Mouse (Mus musculus): ENCODE data around the gene Tbx18.

The Tbx18 gene

DNA sequence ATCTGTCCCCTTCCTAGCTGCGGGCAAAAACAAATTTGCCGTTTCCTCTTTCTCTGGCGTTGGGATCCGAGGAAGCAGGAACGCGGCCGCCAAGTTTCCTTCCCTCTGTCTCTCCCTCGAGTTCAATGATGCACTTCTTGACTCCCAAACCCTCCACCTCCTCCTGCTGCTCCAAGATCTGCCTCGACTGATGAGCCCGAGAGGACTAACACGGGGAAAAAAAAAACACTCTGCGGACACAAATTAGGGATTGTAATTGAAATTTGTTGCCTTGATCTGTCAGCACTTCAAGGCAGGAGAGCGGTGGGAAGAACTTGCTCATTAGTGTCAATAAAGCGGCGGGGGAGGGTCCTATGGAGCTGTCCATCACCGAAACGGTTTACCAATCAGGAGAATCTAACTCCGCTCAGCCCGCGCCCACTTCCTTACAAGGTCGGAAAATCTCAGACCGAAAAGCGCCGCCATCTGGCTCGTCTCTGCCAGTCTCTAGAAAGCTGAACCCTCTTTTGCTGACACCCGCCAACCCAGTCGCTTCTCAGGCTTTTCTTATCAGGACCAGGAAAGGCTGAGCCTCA is at the start of gene Tbx18:
TSS of gene Tbx18 (minus strand) at position 300 of the 575 bp plus-strand sequence.
- peak; percentile 63 to 64 for DNase-seq (ENCODE audit: low spot score in 2 of 2)

DNA sequence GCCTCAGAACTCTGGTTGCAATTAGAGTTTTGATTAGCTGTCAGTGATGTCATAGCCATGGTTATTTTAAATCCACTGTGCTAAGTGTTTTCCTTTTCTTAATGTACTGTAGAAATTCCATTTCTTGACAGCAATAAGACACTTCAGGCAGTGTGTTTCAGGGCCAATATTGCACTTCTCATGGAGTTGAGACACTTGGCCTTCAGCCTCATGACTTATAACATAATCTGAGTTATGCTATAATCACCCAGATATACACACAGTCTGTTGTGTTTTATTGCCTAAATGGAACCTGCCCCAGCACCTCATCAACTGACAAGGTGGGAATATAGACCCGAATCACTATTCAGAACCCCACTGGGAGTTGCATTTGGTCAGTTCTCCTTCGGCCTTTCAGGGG is 42.9 kb upstream of the Tbx18 start:
- no peak for DNase-seq (ENCODE audit: low spot score in 2 of 2)

DNA sequence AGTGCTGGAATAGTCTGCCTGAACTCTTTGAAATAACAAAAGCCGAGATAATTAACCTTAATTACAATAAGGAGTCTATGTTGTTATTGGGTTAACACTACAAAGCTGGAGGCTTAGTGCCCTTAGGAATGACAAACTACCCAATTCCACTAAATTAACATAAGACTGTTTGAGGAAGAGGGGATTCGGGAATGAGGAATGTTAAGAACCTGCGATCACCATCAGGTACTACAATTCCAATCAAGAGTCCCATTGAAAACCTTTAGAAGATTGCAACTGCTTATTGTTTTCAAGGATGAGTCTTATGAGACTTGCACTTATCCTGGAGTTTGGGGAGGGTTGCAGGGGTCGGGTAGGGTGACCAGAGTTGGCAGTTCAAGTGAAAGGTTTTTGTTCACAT is 24.6 kb upstream of the Tbx18 start:
- no peak for DNase-seq (ENCODE audit: low spot score in 2 of 2)

DNA sequence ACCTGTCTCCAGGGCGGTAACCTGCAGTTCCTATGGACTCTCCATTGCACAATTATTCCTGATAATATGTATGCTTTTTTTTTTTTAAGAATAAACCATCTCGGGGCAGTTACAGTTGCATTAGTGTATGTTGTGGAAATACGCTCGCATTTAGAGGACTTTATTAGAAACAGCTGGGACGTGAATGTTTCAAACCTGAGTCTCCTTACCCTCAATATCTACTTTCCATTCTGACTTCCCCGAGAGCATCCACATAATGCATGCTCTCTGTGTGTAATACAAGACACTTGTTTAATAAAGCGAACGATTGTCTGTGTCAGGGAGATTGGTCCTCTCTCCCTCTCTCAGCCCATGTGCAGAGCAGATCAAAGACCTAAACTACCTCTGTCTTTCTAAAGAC is 10.5 kb upstream of the Tbx18 start:
- no peak for DNase-seq (ENCODE audit: low spot score in 2 of 2)

DNA sequence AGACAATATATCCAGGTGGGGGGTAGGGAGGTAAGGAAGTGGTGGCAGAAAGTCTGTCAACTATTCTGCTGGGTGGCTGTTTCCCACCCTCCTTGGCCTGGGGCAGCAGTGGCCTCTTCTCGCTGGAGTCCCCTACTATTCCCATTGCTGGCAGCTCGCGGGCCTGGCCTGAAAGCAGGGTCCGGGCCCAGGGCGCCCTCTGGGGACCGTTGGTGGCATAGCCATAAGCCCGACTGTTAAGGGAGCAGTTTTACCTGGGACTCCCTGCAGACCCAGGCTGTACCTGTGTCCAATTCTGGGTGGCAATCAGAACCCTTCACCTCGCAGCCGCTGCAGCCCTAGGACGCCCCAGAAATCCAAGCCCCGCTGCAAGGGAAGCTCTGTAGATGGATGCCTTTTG is 9.6 kb upstream of the Tbx18 start:
- DNase-seq (ENCODE audit: low spot score in 2 of 2) = peak; percentile 37 to 58

DNA sequence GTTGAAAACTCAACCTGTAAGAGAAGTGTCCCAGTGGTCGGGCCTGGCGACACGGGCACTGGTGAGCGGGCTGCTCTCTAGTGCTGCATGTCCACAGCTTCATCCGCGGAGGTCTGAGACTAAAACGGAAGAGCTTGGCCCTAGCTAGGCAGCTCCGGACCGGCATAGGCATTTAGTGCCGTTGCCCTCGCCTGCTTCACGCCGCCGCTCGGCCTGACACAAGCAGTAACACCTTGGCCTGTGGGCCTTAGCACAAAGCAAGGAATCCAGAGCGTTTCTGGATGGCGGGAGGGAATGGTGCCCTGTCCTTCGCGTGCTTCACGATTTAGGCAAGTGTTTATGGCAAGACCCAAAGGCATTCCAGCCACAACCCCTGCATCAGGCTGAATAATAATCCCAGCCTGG is 9.2 kb upstream of the Tbx18 start:
- no peak for DNase-seq (ENCODE audit: low spot score in 2 of 2)

DNA sequence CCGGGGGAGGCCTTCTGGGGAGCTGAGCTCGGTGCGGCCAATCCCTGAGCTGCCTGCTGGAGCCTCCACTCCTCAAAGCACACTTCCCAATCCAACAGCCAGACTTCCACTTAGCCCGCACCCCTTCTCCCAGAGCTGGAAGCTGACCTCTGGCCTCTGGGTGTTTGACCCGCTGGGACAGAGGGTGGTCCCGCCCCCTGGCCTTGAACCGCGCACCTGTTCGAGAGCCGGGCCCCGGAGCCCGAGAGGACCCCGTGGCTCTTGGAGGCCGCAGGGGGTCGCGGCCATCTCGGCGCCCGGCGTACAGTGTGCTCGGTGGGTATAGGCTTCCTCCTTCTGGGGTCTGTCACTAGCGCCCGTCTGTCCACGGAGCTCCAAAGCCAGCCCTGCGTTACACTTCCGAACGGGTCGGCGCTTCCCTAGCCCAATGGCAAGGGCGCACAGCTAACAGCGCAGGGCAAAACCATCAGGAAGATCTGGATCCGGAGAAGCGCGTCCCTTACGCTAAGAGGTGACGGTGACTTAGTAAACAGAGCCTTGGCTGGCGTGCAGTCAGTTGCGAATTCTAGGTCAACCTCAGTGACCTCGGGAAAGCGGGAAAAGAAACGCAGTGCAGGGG is 8.6 kb upstream of the Tbx18 start:
- DNase-seq (ENCODE audit: low spot score in 2 of 2) = peak in 1 of 2 experiments; percentile 20

DNA sequence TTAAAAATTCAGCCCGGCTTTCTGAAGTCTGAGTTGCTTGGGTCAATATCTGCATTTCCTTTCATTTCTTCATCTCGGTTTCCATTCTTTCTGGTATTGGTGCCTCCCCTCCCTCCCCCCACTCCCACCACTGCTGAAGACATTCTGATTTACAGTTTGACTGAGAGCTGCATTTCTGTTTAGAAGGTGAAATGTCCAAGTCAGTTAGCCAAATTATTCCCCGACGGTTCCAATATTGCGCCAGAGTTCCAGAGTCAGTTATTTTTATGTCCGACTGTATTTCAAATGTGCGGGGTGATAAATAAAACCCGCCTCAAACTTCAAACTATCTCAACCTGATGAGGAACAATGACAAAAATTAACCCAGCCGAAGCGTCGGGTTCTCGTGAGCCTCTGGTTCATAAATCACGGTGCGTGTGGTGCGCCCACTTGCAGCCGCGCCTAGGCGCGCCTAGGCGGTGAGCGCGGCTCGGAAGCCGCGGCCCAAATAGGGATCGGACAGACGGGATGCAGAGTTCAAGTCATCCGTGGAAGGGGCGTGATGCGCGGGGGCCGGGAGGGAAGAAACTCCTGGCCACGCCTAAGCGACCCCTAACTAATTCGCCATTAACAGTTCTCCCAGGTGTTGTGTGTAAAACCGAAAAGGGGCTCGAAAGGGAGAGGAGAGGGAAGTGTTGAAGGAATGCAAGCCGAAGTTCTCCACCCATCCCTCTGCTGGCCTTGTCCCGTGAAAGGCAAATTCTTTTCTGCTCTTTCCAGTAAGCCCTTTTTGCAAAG is 7.9 kb upstream of the Tbx18 start:
- DNase-seq (ENCODE audit: low spot score in 2 of 2) = no peak

DNA sequence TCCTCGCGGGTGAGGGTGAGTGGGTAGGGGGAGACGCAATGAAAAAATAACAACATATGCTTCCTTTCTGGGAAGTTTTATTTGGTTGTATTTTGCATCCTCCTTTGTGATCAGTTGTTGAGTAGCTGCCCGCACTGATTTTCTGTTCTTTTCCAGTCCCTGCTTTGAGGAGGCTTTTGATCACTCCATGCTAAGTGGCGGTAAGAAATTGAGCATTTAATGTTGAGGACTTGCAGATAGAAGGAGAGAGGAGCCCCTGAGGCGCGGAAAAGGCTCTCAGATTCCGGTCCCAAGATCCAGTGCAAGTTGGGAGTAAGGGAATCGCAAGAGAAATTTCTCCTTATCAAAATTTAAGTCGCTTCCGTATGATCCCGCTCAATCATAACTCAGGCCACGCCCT is 7.1 kb upstream of the Tbx18 start:
- DNase-seq (ENCODE audit: low spot score in 2 of 2) = no peak

DNA sequence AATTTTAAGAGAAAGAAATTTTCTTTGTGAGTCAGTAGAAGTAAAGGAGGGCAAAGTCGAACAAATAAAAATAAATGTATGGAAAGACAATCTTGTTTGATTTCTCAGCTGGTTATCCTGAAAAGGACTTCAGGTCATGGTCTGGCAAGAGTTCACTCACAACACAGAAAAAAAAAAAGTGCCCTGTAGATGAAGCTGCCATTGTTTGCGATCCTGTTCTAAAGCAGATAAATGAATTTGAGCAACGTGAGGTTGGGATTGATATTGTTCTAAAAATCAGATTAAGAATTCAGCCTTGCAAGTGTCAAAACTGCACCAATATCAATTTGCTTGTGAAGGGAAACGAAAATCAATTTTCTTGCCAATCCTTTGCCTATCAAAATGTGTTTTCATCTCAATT is 6.2 kb upstream of the Tbx18 start:
- no peak for DNase-seq (ENCODE audit: low spot score in 2 of 2)

DNA sequence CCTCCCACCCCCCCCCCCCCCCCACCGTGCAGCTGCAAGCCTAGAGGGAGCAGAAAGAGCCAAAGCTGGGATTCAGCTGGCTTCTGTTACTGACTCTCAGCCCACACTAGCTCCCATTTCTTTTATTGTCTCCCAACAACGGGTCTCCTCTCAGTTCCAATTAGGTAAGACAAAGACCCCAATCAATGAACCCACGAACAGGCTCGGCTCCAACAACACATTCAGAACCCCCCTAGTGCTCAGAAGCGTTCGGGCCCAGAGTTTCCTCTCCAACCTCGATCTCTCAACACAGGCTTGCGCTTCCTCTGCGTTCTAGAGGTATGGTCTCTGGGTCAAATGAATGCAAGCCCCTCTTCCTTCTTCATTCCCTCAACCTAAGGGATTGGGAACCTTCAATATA is 4.0 kb upstream of the Tbx18 start:
- no peak for DNase-seq (ENCODE audit: low spot score in 2 of 2)

DNA sequence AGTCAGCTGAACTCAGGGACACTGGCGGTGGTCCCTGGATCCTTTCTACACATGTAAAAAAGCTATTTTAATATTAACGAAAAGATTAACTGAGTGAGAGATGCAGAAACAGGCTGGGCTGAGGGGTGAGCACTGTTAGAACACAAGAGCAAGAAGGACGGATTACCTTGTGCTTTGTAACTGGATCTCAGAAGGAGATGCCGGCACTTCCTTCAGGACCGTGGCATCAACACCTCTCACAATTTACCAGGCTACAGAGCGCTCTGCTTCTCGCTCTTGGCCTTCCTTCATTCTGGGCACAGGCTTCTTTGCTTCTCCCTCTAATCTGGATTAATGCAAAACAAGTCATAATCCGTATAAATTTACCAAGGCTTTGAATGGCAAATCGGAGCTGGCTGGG is 3.6 kb upstream of the Tbx18 start:
- no peak for DNase-seq (ENCODE audit: low spot score in 2 of 2)

DNA sequence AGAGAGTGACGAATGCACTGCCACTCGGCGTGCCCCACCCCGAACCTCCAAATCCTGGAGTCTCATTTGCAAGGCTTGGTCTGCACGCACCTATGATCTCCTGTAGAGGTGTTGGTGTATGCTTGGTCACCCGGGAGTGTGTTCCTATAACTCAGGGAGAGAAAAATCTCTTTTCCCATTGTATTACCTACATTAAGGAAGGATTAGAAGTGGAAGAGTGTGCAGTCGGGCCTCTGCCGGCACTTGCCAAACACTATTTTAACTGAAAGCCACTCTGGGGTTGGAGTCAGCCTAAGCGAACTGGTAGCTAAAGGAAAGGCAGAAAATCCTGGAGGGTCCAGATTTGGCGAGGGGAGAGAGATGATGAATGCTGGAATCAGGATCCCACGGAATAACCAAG is 2.7 kb upstream of the Tbx18 start:
- no peak for DNase-seq (ENCODE audit: low spot score in 2 of 2)

DNA sequence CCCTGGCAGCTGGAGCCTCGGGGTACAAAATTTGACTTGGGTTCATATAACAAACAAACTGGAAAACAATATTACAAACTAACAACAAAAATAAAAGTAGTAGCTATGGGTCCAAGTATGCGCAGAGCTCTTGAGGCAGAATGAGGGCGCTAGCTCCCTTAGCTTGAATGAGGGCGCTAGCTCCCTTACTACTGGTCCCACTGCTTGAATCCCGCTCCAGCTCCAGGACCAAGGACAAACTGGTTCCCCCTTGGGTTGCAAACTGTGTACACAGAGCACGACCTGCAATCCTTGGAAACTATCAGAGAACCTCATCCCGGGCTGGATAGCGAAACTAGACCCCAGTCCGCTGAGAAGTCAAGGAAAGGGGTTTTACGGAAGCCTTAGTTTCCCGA is 2.2 kb upstream of the Tbx18 start:
- no peak for DNase-seq (ENCODE audit: low spot score in 2 of 2)

DNA sequence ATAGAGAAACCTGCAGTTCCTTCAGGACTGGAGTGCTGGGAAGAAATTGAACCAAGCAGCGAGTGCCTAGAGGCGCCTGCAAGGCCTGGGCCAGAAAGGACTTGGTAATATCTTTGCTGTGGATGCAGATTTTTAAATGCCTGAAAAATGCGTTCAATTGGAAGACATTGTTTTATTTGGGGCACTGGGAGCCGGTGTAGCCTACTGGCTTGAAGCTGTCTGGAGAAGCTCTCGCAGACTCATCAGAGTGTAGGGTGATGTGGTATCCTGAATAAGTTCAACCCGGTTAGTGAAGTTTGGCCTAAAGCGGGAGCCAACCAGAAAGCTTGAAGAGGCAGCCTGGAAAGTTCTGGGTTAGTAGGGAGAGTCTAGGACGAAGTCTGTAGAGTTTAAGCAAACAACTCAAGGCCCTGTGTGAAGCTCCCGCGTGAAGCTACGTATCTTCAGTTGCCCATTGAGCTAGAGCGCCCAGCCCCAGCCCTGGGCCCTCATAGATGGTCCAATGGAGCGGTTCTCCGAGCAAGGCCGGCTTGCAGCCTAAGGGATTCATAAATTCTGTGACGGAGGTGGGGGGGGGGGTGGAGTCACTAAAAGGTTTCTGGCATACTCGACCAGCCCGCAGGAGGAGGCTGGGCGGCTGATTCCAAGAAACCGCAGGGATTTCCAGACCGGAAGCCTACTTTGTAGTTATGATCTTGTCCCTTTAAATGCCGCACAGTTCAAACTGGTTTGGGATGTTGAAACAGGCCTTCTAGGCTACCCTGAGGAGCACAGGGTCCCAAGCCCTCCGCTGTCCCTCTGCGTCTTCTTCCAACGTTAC is 1.6 kb upstream of the Tbx18 start:
- DNase-seq (ENCODE audit: low spot score in 2 of 2) = no peak

DNA sequence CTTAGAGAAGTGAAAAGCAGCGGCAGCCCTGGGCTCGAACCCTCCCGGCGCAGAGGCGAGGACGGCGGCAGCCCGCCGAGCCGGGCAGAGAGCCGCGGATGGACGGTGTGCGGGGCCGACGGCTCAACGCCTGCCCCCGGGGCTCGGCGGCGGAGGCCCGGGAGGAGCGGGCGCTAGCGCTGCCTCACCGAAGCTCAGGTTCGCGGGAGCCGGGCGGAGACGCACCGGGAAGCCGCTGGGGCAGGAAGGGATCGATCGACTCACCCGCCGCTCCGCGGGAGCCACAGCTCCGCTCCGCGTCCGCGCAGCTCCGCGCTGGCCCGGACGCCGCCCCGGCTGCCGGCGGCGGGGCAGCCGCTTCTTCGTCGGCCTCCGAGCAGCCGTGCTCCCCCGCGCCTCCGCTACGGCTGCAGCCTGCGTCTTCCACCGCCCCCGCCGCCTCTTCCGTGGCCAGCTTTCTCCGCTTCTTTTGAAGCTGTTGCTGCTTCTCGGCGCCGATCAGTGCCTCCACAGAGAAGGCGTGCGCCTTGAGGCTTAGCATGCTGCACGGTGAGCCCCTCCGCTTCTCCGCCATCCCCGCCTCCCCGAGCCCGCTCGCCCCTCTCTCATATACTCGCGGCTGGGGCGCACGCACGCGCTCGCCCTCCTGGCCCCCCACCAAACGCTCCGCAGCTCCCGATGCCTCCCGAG is 644 bp downstream of the Tbx18 start:
- peak; percentile 36 to 38 for DNase-seq (ENCODE audit: low spot score in 2 of 2)

DNA sequence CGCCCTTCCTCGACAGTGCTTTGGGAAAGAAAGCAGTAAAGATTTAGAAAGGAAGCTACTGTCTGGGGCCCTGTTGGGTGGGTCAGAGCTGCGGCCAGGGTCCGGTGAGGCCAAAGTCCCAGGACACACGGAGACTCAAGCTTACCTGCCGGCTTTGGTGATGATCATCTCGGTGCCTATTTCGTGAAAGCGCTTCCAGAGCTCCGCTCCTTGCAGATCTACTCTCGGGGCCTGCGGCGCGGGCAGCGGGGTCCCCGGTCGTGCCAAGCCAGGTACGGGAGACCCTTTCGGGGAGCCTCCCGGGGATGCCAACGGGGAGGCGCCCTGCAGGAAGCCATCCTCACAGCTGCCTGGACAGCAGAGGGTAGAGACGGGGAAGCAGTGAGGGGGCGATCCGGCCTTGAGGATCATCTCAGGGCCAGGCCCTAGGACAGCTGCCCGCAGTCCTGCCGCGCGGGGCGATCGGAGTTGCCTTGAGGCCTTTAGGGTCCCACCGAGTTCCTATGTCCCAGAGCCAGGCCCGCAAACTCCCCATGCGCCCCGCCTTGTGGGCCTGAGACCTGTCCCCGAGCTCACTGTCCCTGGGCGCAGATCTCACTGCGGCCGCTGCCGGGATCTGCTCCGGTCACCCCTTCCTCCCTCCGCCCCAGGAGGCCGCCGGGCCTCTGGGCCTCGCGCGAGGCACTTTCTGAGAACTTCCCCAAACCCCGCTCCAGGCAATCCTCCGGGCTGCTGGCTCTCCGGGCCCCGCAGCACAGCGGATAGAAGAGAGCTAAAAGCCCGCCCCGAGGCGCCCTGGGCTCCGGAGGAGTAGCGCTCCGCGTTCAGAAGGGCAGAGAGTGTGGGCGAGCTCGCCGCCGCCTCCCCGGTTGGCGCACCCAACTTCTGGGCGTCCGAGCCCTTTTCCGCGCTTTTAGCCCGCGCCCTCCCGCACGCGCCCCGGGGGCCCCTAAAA is 1.5 kb downstream of the Tbx18 start:
- peak in 1 of 2 experiments; percentile 20 for DNase-seq (ENCODE audit: low spot score in 2 of 2)

DNA sequence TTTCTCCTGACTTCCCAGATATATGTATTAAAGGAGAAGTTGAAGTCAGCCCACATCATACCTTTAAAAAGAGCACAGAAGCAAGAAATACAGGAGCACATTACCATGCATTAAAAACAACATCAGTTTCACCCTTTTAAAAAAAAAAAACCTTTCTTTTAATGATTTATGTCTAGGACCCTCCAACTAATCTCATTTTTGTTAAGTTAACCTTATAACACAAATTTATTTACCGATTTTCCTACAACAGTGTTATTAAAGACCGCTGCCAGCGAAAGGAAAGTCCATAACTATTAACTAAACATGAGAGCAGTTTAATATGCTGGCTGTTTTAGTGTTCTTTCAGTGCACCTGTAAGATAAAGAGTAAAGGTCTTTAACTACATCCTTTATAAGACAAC is 3.0 kb downstream of the Tbx18 start:
- no peak for DNase-seq (ENCODE audit: low spot score in 2 of 2)

DNA sequence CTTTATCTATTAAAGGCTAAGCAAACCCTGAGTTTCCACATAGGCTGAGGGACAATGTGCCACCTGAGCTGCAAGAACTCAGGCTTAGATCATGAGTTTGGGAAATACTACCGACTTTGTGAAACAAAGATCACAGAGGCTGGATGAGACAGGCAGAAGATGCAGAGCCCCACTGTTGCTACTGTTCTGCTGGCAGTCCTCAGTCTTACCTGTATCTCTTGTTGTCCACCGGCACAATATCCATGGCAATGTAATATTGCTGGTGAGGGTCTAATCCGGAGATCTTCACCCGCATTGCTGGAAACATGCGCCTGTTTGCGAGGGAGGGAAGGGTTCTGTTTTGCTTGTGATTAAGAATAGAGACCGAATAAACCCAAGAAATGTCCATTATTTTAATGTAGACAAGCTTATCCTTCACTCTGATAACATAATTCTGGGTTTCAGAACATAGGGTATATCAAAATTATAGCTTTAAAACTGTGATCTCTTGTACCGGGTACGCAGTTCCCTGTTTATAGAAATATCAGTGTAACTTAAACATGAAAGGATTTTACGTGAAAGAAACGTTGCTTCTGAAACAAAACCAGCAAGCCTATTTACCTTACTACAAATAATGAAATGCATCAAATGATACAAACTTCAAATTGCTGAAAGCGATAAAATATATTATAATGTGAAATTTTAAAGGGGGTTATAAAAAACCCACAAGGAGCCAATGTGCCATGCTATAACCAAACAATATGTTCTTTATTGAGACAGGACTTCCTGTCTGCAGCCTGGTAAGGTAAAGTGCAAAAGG is 3.7 kb downstream of the Tbx18 start:
- DNase-seq (ENCODE audit: low spot score in 2 of 2) = no peak

DNA sequence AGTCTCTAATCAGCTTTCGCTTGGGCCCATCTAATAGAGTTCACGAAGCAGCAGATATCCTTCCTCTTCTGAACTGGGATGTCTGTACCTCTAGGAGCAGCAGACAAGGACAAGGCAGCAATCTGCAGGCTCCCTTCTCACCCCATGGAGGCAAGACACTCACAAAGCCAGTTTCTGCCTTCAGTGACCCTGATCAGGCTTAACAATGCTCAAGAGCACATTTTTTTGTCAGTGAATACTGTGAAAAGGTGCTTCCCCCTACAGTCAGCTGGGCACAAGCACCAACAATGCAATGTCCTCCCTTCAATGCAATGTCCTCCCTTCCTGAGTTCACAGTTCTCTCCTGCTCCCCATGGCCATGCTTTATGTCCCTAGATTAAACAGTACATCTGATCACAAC is 9.3 kb downstream of the Tbx18 start:
- DNase-seq (ENCODE audit: low spot score in 2 of 2) = no peak

Measured in right cerebral cortex, postnatal 10 days (tissue).